Mouse (Mus musculus) adrenal gland, postnatal 25 days (tissue): Measurements from ENCODE around the gene Skiv2l. TPM values are rescaled to one million over a fixed set of nuclear protein-coding genes. Genes with fewer than 3 reads are reported as not detected.
"Not testable (repeated sequence)": the region's sequence is repeated elsewhere in the genome, so short reads cannot be mapped to it uniquely, and the experiment has no call there.

Experiments used
- DNase-seq: peaks from one replicate; pipeline ENCODE4 v3.0.0; 2021; ENCODE audit warnings: mixed read lengths
- total RNA-seq: library from RNA; stranded (reverse); gene quantifications from 2 replicates; pipeline ENCODE4 v1.2.3, GENCODE M21; 2021

Gene Skiv2l
- total RNA-seq, 1 experiment from 2014 or later: 79.3 TPM

DNA sequence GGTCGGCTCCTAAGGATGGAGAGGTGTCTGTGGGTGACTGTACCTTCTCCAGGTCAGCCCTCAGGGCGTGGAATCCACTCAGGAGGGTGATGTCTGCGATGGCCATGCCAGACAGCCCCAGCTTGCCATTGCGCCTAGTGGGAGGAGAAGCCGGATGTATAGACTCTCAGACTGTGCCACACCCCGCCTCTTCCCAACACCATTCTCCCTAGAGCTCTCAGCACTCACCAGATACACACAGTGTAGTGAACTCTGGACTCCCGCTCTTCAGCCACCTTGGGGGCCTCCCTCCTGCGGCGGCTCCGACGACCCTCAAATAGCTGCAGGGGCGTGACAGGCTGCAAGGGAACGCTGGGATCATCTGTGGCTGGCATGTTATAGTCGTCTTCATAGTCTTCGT, 38.7 kb downstream of the Skiv2l start:
- DNase-seq: no peak

DNA sequence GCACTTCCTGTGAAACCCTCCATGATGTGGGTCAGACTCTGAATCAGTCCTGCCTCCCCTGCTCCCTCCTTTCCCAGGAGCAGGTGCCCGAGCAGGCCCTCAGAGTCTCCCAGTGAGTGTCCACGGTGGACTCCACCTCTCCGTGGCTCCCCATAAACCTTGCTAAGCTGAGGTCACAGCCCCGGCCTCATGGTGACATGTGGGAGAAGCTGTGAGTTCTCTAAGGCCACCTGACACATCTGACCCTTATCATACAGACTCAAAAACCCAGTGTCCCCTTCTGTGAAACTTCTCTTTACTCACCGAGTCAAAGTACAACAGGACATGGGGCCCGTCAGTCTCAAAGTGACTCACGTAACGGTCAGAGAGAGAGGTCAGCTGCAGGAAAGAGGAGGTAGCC, 39.2 kb downstream of the Skiv2l start:
- DNase-seq: not testable (repeated sequence)

DNA sequence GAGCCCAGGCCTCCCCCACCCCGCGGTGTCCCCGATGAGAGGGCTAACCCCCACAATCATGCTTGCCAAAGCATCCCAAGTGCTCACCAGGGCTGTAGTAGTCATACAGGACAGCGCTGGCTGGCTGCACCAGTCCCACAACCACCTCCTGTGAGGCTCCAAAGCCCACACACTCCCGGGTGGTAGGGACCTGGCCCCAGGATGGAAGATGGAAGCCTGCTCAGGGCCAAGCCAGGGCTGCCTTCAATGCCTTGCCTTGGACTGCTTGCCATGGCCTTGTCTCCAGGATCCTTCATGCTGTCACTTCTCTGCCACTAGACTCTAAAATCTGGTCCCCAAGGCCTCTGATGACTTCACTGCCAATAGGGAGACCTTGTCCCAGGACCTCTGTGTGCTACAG, 39.6 kb downstream of the Skiv2l start:
- DNase-seq: not testable (repeated sequence)

DNA sequence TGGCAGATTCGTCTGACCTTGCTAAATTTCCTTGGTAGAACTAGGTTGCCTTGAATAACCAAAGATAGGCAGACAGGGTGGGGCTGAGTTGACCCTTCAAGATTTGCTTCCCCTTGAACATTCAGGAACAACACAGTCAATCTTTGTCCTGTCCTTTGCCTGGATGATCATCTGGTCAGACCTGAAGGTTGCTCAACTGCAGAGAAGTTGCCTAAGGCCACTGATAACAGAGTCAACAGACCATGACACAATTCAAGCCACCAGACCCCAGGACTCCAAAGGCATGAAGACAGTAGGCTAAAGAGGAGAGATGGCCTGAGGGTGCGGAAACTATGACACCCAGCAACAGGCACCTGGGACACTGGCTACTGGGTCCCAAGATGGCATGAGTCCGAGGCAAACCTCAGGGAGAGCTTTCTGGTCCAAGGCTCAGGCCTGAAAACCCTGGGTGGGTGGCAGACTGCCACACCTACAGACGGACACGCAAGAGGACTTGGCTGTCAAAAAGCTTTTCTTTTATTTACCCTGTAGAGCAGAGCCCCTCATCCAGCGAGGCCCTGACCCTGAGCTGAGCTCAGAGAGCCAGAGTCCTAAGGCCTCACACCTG, 41.3 kb downstream of the Skiv2l start:
- DNase-seq: no peak

DNA sequence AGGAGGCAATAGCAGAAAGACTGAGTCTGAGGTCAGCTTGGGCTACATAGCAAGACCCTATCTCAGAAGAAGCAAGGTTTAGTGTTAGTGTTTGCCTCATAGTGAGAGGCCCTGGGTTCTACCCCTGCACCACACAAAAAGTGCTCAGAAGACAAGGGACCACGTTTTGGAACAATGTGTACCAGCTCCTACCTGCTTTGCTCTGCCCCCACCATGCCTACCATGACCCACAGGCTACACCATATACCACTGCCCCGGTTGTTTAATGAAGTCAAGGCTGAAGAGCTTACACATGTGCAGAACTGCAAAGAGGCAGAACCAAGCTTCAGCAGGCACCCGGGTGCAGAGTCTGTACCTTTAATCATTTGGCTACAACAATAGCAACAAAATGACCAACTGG, 42.8 kb downstream of the Skiv2l start:
- DNase-seq: no peak

DNA sequence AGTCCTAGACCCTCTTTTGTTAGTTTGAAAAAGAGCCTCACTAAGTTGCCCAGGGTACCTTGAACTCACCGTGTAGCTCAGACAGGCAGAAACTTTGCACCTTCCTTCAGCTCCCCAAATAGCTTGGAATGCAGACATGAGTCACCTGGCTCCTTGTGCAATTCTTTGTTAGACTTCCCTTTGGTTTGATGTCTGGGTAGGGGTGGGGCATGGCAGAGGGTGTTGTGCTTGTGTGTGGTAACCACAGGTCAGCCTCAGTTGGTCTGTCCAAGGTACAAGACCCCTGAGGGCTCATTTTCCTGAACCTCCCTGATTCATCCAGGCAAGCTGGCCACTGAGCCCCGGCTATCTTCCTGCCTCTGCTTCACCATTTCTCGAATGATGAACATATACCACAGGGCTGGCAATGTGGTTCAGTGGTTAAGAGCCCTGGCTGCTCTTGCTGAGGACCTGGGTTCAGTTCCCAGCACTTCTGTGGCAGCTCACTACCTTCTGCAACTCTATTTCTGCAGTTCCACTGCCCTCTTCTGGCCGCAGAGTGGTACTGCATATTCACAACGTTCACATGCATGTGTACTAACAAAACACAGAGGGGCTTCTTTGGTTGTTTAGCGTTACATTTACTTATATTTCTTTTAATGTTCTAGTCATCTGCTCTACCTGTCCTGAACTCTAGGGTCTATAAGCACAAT, 45.0 kb downstream of the Skiv2l start:
- DNase-seq: no peak

DNA sequence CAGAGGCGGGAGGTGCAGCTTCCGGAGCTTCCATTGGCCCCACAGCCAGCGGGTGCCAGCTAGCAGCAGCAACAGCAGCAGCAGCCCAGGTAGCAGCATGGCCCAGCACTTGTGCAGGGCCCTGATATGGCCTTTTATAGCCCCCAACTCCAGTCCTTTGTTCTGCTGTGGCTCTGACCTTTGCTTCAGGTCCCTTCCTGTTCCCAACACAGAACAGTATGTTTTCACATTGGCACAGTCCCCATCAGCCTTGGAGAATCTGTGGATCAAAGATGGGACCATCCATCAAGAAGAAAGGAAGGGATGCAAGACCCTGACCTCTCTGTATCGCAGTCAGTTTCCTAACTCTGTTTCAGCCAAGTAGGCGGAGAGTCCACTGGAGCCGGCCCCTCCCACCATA, 45.7 kb downstream of the Skiv2l start, which contains the start of gene Cyp21a1:
Gene Cyp21a1, minus strand, starts transcription at position 261 of the 400 bp plus-strand sequence.
- DNase-seq: peak; percentile 46

DNA sequence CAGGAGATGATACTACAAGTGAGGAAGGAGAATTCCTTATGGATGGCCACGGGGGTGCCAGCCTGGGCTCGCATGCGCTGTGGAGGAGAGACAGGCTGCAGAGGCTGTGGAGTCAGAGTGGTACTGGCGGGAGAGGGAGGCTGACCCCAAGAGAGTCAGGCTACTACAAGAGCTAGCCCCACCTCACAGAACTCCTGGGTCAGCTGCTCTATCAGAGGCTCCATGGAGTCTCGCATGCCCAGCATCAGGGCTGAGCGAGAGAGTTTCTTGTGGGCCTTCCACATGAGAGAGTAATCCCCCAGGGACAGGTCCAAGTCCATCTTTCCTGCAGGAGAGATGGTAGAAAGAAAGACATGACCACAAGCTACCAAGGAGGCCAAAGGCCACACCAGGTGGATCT, 46.6 kb downstream of the Skiv2l start:
- DNase-seq: not testable (repeated sequence)

DNA sequence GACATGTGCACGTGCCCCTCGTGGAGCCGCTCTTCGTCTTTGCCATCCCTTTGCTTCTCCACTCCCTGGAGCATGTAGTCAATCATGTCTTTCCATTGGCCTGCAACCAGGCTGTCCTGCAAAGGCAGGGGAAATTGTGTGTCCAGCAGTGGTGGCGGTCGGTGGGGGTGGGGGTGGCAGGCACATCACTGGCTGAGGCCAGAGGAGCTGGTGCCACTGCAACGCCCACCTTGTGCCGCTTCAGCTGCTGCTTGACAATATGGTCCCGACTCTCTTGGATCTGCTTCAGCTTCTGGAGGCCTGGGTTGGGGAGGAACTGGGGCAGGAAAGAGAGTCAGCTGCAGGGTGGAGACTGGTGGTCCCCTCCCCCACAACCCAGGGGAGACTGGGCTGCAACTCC, 47.3 kb downstream of the Skiv2l start:
- DNase-seq: not testable (repeated sequence)

DNA sequence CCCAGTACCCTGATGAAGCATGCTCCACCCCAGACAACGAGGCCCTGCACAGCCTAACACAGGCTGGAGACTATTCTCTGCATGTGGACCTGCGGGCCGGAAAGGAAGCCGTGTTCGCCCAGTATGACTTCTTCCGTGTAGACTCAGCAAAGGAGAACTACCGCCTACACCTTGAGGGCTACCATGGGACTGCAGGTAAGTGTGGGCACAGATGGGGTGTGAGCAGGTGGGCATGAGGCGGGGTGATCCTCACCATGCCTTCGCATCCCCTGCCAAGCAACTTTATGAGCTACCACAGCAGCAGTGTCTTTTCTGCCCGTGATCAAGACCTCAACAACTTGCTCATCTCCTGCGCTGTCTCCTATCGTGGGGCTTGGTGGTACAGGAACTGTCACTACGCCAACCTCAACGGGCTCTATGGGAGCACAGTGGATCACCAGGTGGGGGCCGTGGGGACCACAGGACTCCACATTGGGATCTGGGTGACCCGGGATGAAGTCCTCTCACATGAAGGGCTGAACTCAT, 49.2 kb downstream of the Skiv2l start:
- not testable (repeated sequence) for DNase-seq

DNA sequence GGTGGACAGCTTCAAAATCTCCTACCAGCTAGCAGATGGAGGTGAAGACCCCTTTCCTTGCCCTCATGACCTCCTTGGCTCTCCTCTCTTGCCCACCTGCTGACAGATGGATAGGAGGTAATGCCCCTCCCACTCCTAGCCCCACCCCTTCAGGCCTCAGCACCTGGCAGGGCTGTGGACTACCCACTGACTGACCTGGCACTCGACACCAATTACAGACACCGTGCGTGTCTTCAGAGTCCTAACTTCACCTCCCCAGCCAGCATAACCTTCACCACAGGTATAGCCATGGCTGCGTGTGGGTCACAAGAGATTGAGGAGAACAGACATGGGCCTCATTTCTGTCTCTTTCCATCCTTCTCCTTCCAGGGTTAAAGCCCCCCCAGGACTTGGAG, 50.5 kb downstream of the Skiv2l start:
- no peak for DNase-seq

DNA sequence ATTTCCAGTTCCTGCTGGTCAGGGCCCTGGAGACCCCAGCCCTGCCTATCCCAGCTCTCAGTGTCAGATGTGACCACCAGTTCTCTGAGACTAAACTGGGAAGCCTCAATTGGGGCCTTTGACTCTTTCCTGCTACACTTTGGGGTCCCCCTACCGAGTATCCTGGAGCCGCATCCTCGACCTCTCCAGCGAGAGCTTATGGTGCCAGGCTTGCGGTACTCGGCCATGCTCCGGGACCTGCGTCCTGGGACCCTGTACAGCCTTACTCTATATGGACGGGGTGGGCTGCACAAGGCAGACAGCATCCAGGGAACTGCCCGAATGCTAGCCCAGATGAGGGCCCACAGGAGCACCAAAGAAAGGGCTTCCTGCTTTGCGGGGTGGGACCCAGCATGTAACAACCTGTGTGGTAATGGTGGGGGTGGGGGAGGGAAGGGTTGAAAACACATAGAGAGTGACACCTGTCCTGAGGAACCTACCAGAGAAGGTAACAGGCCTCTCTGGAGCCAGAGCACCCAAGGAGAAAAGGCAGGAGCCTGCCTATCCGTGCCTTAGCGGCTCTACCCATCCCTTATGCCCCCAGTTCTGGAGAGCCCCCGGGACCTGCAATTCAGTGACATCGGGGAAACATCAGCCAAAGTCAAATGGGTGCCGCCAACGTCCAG, 51.0 kb downstream of the Skiv2l start:
- DNase-seq: no peak

DNA sequence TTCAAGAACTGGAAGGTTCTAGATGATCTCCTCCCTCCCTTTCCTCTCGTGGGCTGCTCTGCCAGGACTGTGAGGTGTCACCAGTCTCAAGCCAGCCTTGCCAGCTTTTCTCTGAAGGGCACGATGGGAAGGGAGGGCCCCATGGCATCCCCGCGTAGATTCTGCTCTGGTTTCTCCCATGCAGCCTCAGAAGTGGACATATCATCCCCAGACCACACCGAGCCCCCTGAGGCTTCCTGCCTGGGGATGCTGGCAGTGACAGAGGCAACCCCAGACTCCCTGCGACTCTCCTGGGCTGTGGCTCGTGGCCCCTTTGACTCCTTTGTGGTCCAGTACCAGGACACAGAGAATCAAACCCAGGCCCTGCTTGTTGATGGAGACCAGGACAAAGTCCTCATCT, 51.9 kb downstream of the Skiv2l start:
- peak; percentile 43 for DNase-seq

DNA sequence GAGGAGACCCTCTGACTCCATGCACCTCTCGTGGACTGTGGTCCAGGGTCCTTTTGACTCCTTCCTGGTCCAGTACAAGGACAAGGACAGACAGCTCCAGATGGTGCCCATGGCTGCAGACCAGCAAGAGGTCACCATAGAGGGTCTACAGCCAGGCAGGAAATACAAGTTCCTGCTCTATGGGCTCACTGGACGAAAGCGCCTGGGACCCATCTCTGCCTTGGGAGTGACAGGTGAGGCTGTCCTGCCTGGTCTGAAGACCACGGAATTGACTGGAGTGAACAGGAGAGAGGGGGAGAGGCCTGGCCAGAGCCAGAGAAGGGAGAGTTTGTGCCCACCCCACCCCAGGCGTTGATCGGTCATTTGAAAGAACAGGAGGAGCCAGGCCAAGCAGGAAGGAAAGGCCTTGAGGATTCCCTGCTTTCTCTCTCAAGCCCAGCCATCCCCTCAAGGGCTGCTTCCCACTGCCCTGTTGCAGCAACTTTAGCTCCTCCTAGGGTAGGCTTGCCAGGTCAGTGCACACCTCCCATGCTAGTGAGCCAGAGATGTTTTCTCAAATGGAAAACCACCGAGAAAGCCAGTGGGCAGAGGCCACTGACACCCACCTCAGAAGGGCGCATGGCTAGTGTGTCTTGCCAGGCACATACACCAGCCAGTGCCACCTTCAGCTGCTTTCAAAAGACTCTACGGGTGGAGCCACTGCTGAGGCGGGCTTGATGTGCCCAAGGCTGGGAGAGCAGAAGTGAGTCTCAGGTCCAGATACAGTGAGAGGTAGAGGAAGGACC, 52.6 kb downstream of the Skiv2l start:
- not testable (repeated sequence) for DNase-seq

DNA sequence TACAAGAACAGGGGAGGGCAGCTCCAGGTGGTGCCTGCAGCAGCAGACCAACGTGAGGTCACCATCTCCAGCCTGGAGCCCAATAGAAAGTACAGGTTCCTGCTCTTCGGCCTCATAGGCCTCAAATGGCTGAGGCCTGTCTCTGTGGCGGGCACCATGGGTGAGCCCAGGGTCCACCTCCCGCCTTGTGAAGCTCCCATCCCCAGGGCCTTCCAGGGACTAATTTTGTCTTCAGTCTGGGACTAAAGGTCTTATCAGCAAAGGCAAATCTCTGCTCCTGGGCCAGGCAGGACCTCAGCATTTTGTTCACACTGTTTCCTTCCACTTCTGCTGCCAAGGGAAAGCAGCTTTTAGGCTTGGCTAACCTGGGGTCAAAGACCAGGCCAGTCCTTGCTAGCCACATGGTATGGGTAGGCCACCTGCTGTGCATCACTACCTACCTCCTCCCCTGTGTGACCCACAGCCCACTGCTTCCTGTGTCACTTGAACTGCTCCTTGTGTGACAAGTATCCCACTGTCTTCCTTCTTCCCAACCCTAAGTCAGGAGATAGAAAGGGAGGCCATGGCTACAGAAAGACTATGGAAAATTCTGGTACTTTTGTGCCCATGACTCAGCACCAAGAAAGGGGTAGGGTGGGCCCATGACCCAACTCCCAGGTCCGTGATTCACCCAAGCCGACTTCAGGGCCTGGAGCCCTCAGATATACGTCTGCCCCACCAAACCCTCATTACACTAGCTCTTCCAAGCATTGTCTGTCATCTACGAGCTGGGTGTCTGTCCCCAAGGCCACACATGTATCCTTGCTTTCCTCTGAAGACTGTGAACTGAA, 53.5 kb downstream of the Skiv2l start:
- DNase-seq: no peak

DNA sequence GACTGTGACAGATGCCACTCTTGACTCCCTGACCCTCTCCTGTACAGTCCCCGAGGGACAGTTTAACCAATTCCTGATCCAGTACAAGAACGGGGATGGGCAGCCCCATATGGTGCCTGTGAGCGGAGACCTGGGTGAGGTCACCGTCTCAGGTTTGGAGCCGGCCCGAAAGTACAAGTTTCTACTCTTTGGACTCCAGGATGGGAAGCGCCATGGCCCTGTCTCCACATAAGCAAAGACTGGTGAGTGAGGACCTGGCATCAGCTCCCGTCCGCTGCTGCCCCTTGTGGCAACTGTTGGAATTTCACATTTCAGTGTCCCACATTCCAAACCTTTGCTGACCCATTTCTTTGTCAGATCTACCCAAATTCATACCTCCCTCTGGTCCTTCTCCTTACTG, 54.4 kb downstream of the Skiv2l start:
- peak; percentile 77 for DNase-seq

DNA sequence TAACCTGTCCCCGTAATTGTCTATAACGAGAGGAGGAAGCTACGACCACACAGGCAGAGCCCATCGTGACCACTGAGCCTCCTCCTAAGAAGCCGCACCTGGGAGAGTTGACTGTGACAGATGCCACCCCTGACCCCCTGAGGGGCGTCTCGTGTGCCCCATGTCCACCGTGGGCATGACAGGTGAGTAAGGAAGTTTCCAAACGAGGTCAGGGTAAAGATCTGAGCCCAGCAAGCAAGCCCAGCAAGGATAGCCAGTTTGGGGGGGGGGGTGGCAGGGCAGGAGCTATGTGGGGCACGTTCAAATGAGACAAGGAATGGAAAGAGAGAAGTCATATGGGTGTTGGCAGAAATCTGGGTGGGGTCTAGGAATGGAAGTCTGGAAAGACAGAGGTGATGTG, 55.0 kb downstream of the Skiv2l start:
- DNase-seq: no peak
